Mouse (Mus musculus) heart, postnatal 10 days (tissue): ENCODE data around the gene Stag3. TPM values are rescaled to one million over a fixed set of nuclear protein-coding genes. Genes with fewer than 3 reads are reported as not detected.

Source experiments
- total RNA-seq, 2 experiments: library from RNA; stranded (reverse); gene quantifications; 2 replicates each; pipeline ENCODE4 v1.2.3; 2021

Stag3 gene
- total RNA-seq, 2 experiments from 2014 or later, result 0.17 to 0.22 TPM

Other genes starting within 250 kb of the Stag3 start
- gene Smok3c, start 227.0 kb upstream of the Stag3 start, total RNA-seq, result not detected
- gene Zkscan1, start 195.2 kb upstream of the Stag3 start, total RNA-seq, result 10 to 100 TPM; 20.8 to 24.4 TPM
- 10 to 100 TPM; 14.5 to 18.2 TPM for gene Zscan21, start 163.3 kb upstream of the Stag3 start, total RNA-seq
- gene Zfp113, start 124.5 kb upstream of the Stag3 start, total RNA-seq, result 10 to 100 TPM in 1 of 2 experiments, 1 to 10 TPM in 1; 5.6 to 10.1 TPM
- 100 to 1,000 TPM; 136 to 145 TPM for gene Cops6, start 119.2 kb upstream of the Stag3 start, total RNA-seq
- 10 to 100 TPM; 11.3 to 15.5 TPM for gene Ap4m1, start 108.2 kb upstream of the Stag3 start, total RNA-seq
- gene Mcm7, start 107.8 kb upstream of the Stag3 start, total RNA-seq, result 10 to 100 TPM; 30.0 to 37.2 TPM
- gene Taf6, start 92.8 kb upstream of the Stag3 start, total RNA-seq, result 10 to 100 TPM; 24.4 to 27.6 TPM
- 10 to 100 TPM in 1 of 2 experiments, 1 to 10 TPM in 1; 9.2 to 10.1 TPM for gene Cnpy4, start 92.8 kb upstream of the Stag3 start, total RNA-seq
- gene Mblac1, start 85.9 kb upstream of the Stag3 start, total RNA-seq, result 1 to 10 TPM; 4.7 to 4.8 TPM
- under 1 TPM; 0.57 TPM for gene Nxpe5, start 54.3 kb upstream of the Stag3 start, total RNA-seq
- gene Lamtor4, start 24.8 kb upstream of the Stag3 start, total RNA-seq, result 10 to 100 TPM; 75.6 to 77.5 TPM
- 1 to 10 TPM; 5.4 to 6.5 TPM for gene BC037034, start 16.2 kb upstream of the Stag3 start, total RNA-seq
- under 1 TPM; 0.36 to 0.47 TPM for gene Gal3st4, start 7.4 kb upstream of the Stag3 start, total RNA-seq
- gene Gm43720, start 282 bp upstream of the Stag3 start, total RNA-seq, result not detected
- gene Gpc2, start 235 bp upstream of the Stag3 start, total RNA-seq, result 1 to 10 TPM in 1 of 2 experiments, under 1 TPM in 1; 0.86 to 1.1 TPM
- gene Pvrig, start 61.7 kb downstream of the Stag3 start, total RNA-seq, result not detected
- gene Zfp157, start 161.2 kb downstream of the Stag3 start, total RNA-seq, result 1 to 10 TPM; 7.3 to 8.3 TPM